8 mouse cellular contexts compared by ENCODE assay signal in the genomic region with DNA sequence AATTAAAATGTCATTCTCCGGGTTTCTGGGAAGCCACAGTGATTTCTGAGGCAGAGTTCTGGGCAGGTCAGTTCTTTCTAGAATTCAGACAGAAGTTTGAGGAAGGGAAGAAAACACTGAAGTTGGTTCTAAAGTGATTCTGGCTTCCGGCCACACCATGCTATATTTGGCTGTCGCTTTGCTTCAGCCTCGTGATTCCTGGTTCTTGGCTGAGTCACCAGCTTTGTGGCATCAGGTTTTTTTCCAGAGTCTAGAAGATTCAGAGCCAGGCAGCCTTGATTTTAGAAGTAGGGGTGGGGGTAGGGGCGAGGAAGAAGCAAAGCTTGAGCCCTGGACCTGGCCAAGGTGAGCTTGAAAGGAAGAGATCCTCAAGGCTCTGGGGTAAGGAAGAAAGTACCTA. TPM values are rescaled to one million over a fixed set of nuclear protein-coding genes. Genes with fewer than 3 reads are reported as not detected.
DNase-seq lines count a peak whose midpoint lies in the region; ATAC-seq lines count a peak whose summit lies in the region.
"Had no signal": no experiment of that assay in that cellular context is flagged by ENCODE, and none has a peak within 500 bp of the region (broad histone marks: within the 10 kb centered on the region; RNA-seq: fewer than 3 reads in every experiment).

No protein-coding gene starts in this region.

- H3K9me3 ChIP-seq in lung, embryonic 15.5 days, result no peaks in the 10 kb centered on the region

- H3K4me2 ChIP-seq in lung, embryonic 15.5 days, result no peak overlapping the region

- peak overlapping the region; percentile 96 for H3K27ac ChIP-seq in lung, embryonic 15.5 days

- peaks cover 47% of the 10 kb centered on the region for H3K4me1 ChIP-seq in lung, embryonic 15.5 days

- no peaks in the 10 kb centered on the region for H3K36me3 ChIP-seq in lung, embryonic 15.5 days

- no peak overlapping the region for H3K4me3 ChIP-seq in lung, embryonic 15.5 days

- peak; percentile 54 for DNase-seq in CD4-positive helper T cell, adult 2 months (ENCODE audit: low read depth, low spot score)
- peak; percentile 99 for DNase-seq in adipocyte (ENCODE audit: low spot score)
- peak; percentile 97 for DNase-seq in fibroblast of lung, adult 2 months (ENCODE audit: low read depth)
- peak; percentile 68 to 78 for DNase-seq in heart, postnatal 14 days
- peak; percentile 86 for DNase-seq in layer of hippocampus, adult 11-12 months (ENCODE audit: low spot score)
- DNase-seq in testis, postnatal 10 days (ENCODE audit: low spot score), result peak; percentile 56

- 51% methylated on average over 5 of the region's 5 CpGs for WGBS in lung, embryonic 15.5 days

- no peaks in the 10 kb centered on the region for H3K27me3 ChIP-seq in lung, embryonic 15.5 days

- intact Hi-C loops in heart, postnatal 14 days (cut with DNase I), result no loop called here

- H3K9ac ChIP-seq in lung, embryonic 15.5 days, result no peak overlapping the region

- ATAC-seq in lung, embryonic 15.5 days (ENCODE audit: borderline replicate concordance, extremely low read depth, low FRiP score, low TSS enrichment), result no peak

RNA-seq across cellular contexts. Expression of gene Ubc, which starts 1.6 kb away (rescaled TPM):
- total RNA-seq in heart, postnatal 14 days (2021), result 1,000 to 10,000 TPM in 1 of 2 experiments, 100 to 1,000 TPM in 1; 947 to 1,009 TPM
- 1,173 and 1,218 TPM in 2 replicates for polyA plus RNA-seq in lung, embryonic 15.5 days (2015; fragmentation: Nextera tagmentation; extraction: Ambion mirVana)

RNA-seq across cellular contexts. Expression of gene Gm10382, which starts 2.5 kb away (rescaled TPM):
- under 1 TPM in 1 of 2 experiments, not detected in 1; 0.24 TPM for total RNA-seq in heart, postnatal 14 days (2021)
- polyA plus RNA-seq in lung, embryonic 15.5 days (2015; fragmentation: Nextera tagmentation; extraction: Ambion mirVana), result 0.56 and 0.73 TPM in 2 replicates
- total RNA-seq: gastrocnemius, postnatal 4 days had no signal

RNA-seq across cellular contexts. Expression of gene Dhx37, which starts 42.3 kb away (rescaled TPM):
- total RNA-seq in heart, postnatal 14 days (2021), result 10 to 100 TPM; 10.8 to 11.5 TPM
- polyA plus RNA-seq in lung, embryonic 15.5 days (2015; fragmentation: Nextera tagmentation; extraction: Ambion mirVana), result 9.9 and 11.7 TPM in 2 replicates

RNA-seq across cellular contexts. Expression of gene Bri3bp, which starts 49.8 kb away (rescaled TPM):
- total RNA-seq in heart, postnatal 14 days (2021), result 10 to 100 TPM; 48.0 to 62.4 TPM
- 35.6 and 39.2 TPM in 2 replicates for polyA plus RNA-seq in lung, embryonic 15.5 days (2015; fragmentation: Nextera tagmentation; extraction: Ambion mirVana)

RNA-seq across cellular contexts. Expression of gene Scarb1, which starts 50.7 kb away (rescaled TPM):
- 10 to 100 TPM; 60.1 to 77.5 TPM for total RNA-seq in heart, postnatal 14 days (2021)
- polyA plus RNA-seq in lung, embryonic 15.5 days (2015; fragmentation: Nextera tagmentation; extraction: Ambion mirVana), result 61.2 and 65.6 TPM in 2 replicates
